Mouse (Mus musculus): ENCODE results near the gene Atg4d.

DNA sequence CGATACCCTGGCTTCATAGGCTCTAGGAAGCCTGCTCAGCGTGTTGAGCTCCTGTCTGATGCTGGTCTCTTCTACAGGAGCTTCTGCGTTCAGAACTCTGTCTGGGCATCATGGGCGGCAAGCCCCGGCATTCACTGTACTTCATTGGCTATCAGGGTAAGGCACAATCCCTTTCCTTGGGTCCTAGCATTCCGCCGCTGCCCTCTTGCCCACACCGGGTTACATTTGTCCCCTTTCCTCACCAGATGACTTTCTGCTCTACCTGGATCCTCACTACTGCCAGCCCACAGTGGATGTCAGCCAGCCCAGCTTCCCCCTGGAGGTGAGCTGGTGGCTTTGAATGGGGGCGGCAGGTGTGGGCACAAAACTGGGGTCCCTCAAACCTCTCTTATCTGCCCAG, 7.3 kb downstream of the Atg4d start:
- no peak for TF ChIP-seq CTCF (IDR thresholded peaks at IDR 0.05; ENCODE audit: control insufficient read depth, insufficient read depth, insufficient read length)
- TF ChIP-seq MYOD1 (IDR thresholded peaks at IDR 0.05; ENCODE audit: control insufficient read depth, insufficient read length, low read depth), result no peak

Data from C2C12 (cell line).